Mouse (Mus musculus): ENCODE measurements at regions not wholly inside any gene's neighbourhood (a gene's known extent, or its start where the extent isn't known, plus 50 kb on each side); places are given as distances from the start of the nearest gene placed in this dataset. TPM values are rescaled to one million over a fixed set of nuclear protein-coding genes. Genes with fewer than 3 reads are reported as not detected.

MicroRNAs encoded in the stretch of these regions (microRNA counts, 519-probe panel; counts per million panel counts)
- 1,549 counts per million, percentile 3 among the panel's probes with 10 or more counts for microRNA mmu-miR-29a

Small RNAs in the stretch of these regions (microRNA-seq; reads per million reads assigned to microRNA genes)
- gene Mir29a (55.7 reads per million, percentile 43 among the genes with 10 or more reads in this experiment), gene Mir29b-1 (not detected)
